Mouse (Mus musculus): Measurements from ENCODE around the gene Kcne1.

DNA sequence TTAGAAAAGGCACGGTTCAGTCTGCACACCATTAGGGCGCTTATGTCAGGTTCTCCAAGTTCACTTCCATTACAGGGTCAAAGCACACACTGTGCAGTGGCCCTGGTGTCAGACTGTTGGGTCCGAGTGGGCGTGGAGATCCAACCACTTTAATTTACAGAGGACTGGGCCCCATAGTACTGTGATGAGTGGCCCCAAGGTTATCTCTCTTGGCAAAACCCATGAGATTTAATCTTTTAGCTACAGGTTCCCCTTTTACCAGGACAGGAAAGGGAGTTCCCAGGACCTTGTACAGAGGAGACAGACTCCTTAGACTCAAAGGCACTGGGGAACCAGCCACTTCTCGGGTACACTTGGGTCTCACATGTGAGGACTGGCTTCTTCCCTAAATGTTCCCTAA is 3.9 kb downstream of the Kcne1 start:
- TF ChIP-seq POLR2A (IDR thresholded peaks at IDR 0.05; ENCODE audit: control insufficient read depth, extremely low read depth, insufficient read depth, low read length, poor library complexity): no peak
- no peak for TF ChIP-seq CTCF (IDR thresholded peaks at IDR 0.05; ENCODE audit: borderline replicate concordance, control insufficient read depth, extremely low read depth, insufficient read depth, low read length, poor library complexity)

All from thymus, adult 2 months (tissue).